Mouse (Mus musculus): ENCODE data around the gene Nxph4. TPM values are rescaled to one million over a fixed set of nuclear protein-coding genes. Genes with fewer than 3 reads are reported as not detected.

Nxph4 gene
- polyA plus RNA-seq, 1 experiment from 2014 or later: 2.3 TPM

DNA sequence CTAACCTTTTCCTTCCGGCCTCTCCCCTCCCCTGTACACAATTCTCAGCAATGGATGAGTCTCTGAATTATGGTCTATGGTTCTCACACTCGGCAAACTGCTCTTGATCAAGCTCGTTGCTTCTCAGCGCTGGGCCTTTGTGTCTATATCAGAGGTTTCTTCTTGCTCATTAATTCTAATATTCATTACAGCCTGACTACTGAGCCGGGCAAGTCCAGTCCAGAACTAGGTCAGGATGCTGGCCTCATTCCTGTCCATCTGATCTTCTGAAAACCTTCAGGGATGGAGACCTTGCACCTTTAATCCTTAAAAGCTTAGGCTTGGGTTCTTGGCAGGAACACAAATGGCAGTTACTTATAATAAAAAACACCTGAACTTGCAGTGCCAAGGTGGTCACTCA, 34.8 kb downstream of the Nxph4 start:
- WGBS: 34% methylated on average over 5 of the region's 5 CpGs
- no peak overlapping the region for H3K4me3 ChIP-seq (ENCODE audit: low read length)
- H3K36me3 ChIP-seq (ENCODE audit: insufficient read depth, low read length): peaks cover 36% of the 10 kb centered on the region
- no peak overlapping the region for H3K4me2 ChIP-seq (replicated peaks; ENCODE audit: low read depth, low read length)
- H3K9ac ChIP-seq (replicated peaks; ENCODE audit: low read length): no peak overlapping the region
- H3K9me3 ChIP-seq (ENCODE audit: low read length): no peaks in the 10 kb centered on the region
- no peak overlapping the region for H3K27ac ChIP-seq (ENCODE audit: low read length)
- ATAC-seq (ENCODE audit: low FRiP score, low TSS enrichment): no peak
- no peaks in the 10 kb centered on the region for H3K27me3 ChIP-seq (ENCODE audit: insufficient read depth, low read length)
- H3K4me1 ChIP-seq (ENCODE audit: insufficient read depth, low read length): no peaks in the 10 kb centered on the region

DNA sequence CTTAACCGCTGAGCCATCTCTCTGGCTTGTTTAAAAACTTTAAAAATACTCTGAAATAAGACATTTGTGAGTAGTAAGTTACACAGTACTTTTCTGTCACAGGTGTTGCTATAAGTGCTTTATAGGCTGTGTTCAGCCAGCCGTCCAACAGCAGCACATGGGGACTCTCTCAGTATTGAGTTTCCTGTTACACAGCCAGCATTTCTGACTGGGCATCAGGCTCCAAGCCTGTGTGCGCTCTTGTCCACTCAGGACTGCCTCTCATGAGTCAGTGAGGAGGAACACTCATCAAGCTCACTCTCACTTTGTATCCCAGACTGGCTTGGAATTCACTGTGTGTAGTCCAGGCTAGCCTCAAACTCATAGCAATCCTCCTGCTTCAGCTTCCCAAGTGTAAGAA, 38.2 kb downstream of the Nxph4 start:
- Histone ChIP-seq H3K36me3 (ENCODE audit: insufficient read depth, low read length) (peaks cover 61% of the 10 kb centered on the region), H3K4me2 (replicated peaks; ENCODE audit: low read depth, low read length) (no peak overlapping the region), H3K27ac (ENCODE audit: low read length) (no peak overlapping the region), H3K9ac (replicated peaks; ENCODE audit: low read length) (no peak overlapping the region), H3K4me1 (ENCODE audit: insufficient read depth, low read length) (no peaks in the 10 kb centered on the region), H3K9me3 (ENCODE audit: low read length) (no peaks in the 10 kb centered on the region), H3K4me3 (ENCODE audit: low read length) (no peak overlapping the region), H3K27me3 (ENCODE audit: insufficient read depth, low read length) (no peaks in the 10 kb centered on the region)
- WGBS: 77% methylated on average over 3 of the region's 3 CpGs
- ATAC-seq (ENCODE audit: low FRiP score, low TSS enrichment): no peak

DNA sequence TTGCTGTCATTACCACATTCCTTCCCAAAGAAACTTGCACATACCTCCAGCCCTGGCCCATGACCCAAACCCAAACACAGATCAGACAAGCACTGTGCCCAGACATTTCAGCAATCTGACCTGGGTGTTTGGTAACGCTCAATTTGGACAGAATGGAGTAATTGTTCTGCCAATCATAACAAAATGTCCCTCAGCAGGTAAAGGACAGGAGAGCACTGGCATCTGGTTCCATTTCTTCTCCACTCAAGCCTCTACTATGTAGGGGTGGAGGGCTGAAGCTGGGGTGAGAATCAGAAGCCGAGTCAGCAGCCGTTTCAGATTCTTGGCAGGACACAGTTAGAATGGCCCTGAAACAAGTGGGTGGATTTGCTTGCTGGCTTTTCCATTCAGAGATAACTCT, 42.2 kb downstream of the Nxph4 start:
- Histone ChIP-seq H3K9me3 (ENCODE audit: low read length) (no peaks in the 10 kb centered on the region), H3K9ac (replicated peaks; ENCODE audit: low read length) (no peak overlapping the region), H3K36me3 (ENCODE audit: insufficient read depth, low read length) (peaks cover 68% of the 10 kb centered on the region), H3K27me3 (ENCODE audit: insufficient read depth, low read length) (no peaks in the 10 kb centered on the region), H3K4me2 (replicated peaks; ENCODE audit: low read depth, low read length) (no peak overlapping the region), H3K4me3 (ENCODE audit: low read length) (no peak overlapping the region), H3K4me1 (ENCODE audit: insufficient read depth, low read length) (0 out of 2 replicates have a peak, but pooled peaks cover 3% of the 10 kb centered on the region), H3K27ac (ENCODE audit: low read length) (no peak overlapping the region)
- ATAC-seq (ENCODE audit: low FRiP score, low TSS enrichment): no peak
- 86% methylated on average over 3 of the region's 3 CpGs for WGBS

DNA sequence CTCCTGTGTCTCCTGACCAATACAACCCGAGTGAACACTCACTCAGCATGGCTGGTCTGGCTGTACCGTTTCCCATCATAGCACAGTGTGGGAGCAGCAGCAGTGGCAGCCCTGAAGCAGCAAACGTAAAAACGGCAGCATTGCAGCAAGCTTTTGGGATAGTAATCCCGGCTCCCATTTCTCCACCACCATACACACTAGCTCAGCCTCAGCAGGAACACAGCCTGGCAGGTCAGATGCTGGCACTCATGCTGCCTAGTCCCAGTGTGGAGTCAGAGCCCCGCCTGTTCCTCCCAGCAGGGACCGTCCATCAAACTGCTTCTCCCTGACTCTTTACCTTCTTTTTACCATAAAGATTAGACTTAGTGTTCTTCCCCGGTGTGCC, 43.2 kb downstream of the Nxph4 start:
- WGBS: 75% methylated on average over 8 of the region's 8 CpGs
- Histone ChIP-seq H3K27me3 (ENCODE audit: insufficient read depth, low read length) (no peaks in the 10 kb centered on the region), H3K9ac (replicated peaks; ENCODE audit: low read length) (no peak overlapping the region), H3K36me3 (ENCODE audit: insufficient read depth, low read length) (peaks cover 63% of the 10 kb centered on the region), H3K9me3 (ENCODE audit: low read length) (no peaks in the 10 kb centered on the region), H3K27ac (ENCODE audit: low read length) (no peak overlapping the region), H3K4me3 (ENCODE audit: low read length) (no peak overlapping the region), H3K4me2 (replicated peaks; ENCODE audit: low read depth, low read length) (no peak overlapping the region), H3K4me1 (ENCODE audit: insufficient read depth, low read length) (0 out of 2 replicates have a peak, but pooled peaks cover 3% of the 10 kb centered on the region)
- 0 out of 2 replicates have a peak, but pooled peaks have one; percentile 2 for ATAC-seq (ENCODE audit: low FRiP score, low TSS enrichment)

DNA sequence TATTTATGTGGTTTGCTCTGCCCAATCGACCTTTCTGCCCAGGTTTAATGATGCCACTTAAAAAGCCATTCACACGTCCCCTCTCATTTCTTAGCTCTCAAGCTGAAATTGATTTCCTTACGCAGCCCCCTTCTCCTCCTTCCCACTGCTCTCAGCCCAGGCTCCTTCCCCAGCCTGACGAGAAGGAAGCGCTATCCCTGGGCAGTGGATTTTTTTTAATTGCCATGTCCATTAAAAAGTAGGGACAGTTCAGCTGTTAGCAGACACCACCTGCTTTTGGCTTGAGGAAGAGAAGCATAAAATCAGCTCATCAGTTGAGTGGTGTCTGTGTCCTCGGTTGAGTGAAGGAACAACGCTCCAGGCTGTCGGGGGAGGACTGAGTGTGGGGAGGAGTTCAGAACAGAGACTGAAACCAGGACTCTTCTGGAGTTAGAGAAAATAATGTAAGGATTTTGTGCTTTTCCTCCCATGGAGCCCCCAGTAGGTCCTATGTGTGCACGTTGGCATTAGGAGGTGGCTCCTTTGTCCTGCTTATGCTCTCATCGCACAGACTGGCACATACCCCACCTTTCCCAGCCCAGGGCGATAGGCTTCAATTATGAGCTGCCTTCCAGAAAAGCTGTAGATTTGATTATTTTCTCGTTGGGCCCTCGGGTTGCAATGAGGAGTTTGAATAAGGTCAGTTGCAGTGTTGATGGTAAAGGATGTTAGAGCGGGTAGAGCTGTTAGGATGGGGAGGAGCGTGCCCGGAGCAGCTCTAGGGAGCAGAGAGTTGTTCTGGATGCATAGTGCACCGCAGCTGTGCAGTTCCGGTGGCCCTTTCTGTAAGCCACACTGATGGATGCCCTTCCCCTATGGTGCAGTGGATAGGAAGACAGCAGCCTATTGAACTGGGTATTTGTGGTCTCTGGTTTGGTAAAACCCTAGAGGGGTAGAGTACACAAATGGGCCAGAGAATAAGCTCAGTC, 43.9 kb downstream of the Nxph4 start:
- H3K9ac ChIP-seq (replicated peaks; ENCODE audit: low read length): no peak overlapping the region
- H3K36me3 ChIP-seq (ENCODE audit: insufficient read depth, low read length): peaks cover 58% of the 10 kb centered on the region
- H3K4me3 ChIP-seq (ENCODE audit: low read length): no peak overlapping the region
- no peaks in the 10 kb centered on the region for H3K27me3 ChIP-seq (ENCODE audit: insufficient read depth, low read length)
- no peaks in the 10 kb centered on the region for H3K9me3 ChIP-seq (ENCODE audit: low read length)
- H3K4me1 ChIP-seq (ENCODE audit: insufficient read depth, low read length): 0 out of 2 replicates have a peak, but pooled peaks cover 3% of the 10 kb centered on the region
- H3K4me2 ChIP-seq (replicated peaks; ENCODE audit: low read depth, low read length): no peak overlapping the region
- ATAC-seq (ENCODE audit: low FRiP score, low TSS enrichment): peak; percentile 32; the same call in 1 of the 2 replicates
- 58% methylated on average over 18 of the region's 18 CpGs for WGBS
- H3K27ac ChIP-seq (ENCODE audit: low read length): no peak overlapping the region

DNA sequence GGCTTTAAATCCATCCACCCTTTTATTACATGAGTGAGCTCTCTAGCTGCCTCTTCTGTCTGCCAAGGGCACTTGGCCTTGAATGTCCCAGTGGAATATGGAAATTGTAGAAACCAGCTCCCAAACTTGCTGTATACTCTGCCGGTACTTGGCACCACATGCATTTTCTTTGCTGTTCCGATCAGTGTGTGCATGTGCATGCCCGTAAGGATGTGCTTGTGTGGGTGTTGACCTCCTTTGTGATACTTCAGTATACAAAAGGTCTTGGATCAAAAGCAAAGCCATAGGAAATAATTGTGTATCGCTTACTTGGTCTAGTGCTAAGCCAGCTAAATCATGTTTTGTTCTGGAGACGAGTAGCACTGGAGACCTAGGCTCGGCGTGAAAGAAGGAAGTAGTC, 45.5 kb downstream of the Nxph4 start:
- Histone ChIP-seq H3K9ac (replicated peaks; ENCODE audit: low read length) (0 out of 2 replicates have a peak overlapping the region, but pooled peaks have one; percentile 11), H3K27me3 (ENCODE audit: insufficient read depth, low read length) (no peaks in the 10 kb centered on the region), H3K4me1 (ENCODE audit: insufficient read depth, low read length) (0 out of 2 replicates have a peak, but pooled peaks cover 3% of the 10 kb centered on the region), H3K36me3 (ENCODE audit: insufficient read depth, low read length) (peaks cover 56% of the 10 kb centered on the region), H3K27ac (ENCODE audit: low read length) (no peak overlapping the region), H3K4me3 (ENCODE audit: low read length) (no peak overlapping the region), H3K4me2 (replicated peaks; ENCODE audit: low read depth, low read length) (no peak overlapping the region), H3K9me3 (ENCODE audit: low read length) (no peaks in the 10 kb centered on the region)
- no peak for ATAC-seq (ENCODE audit: low FRiP score, low TSS enrichment)
- 77% methylated on average over 7 of the region's 7 CpGs for WGBS

DNA sequence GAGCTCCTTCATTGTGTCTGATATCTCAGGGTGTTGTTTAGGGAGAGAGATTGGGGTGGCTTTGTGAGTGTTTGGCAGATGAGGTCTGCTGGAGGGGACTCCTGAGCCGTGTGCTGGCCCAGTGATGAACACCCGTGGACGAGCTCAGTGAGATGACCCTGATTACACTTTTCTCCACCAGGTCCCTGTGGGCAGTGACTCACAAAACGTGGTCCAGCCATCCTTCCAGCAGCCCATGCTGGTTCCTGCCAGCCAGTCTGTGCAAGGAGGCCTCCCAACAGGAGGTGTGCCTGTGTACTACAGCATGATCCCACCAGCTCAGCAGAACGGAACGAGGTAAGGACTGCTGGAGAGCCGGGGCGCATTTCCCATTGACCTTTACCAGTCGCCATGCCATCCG, 49.1 kb downstream of the Nxph4 start:
- H3K27ac ChIP-seq (ENCODE audit: low read length): no peak overlapping the region
- H3K27me3 ChIP-seq (ENCODE audit: insufficient read depth, low read length): no peaks in the 10 kb centered on the region
- H3K4me2 ChIP-seq (replicated peaks; ENCODE audit: low read depth, low read length): no peak overlapping the region
- no peak overlapping the region for H3K9ac ChIP-seq (replicated peaks; ENCODE audit: low read length)
- 76% methylated on average over 10 of the region's 10 CpGs for WGBS
- ATAC-seq (ENCODE audit: low FRiP score, low TSS enrichment): 0 out of 2 replicates have a peak, but pooled peaks have one; percentile 29
- no peaks in the 10 kb centered on the region for H3K9me3 ChIP-seq (ENCODE audit: low read length)
- H3K4me1 ChIP-seq (ENCODE audit: insufficient read depth, low read length): 0 out of 2 replicates have a peak, but pooled peaks cover 3% of the 10 kb centered on the region
- H3K4me3 ChIP-seq (ENCODE audit: low read length): no peak overlapping the region
- peaks cover 41% of the 10 kb centered on the region for H3K36me3 ChIP-seq (ENCODE audit: insufficient read depth, low read length)

DNA sequence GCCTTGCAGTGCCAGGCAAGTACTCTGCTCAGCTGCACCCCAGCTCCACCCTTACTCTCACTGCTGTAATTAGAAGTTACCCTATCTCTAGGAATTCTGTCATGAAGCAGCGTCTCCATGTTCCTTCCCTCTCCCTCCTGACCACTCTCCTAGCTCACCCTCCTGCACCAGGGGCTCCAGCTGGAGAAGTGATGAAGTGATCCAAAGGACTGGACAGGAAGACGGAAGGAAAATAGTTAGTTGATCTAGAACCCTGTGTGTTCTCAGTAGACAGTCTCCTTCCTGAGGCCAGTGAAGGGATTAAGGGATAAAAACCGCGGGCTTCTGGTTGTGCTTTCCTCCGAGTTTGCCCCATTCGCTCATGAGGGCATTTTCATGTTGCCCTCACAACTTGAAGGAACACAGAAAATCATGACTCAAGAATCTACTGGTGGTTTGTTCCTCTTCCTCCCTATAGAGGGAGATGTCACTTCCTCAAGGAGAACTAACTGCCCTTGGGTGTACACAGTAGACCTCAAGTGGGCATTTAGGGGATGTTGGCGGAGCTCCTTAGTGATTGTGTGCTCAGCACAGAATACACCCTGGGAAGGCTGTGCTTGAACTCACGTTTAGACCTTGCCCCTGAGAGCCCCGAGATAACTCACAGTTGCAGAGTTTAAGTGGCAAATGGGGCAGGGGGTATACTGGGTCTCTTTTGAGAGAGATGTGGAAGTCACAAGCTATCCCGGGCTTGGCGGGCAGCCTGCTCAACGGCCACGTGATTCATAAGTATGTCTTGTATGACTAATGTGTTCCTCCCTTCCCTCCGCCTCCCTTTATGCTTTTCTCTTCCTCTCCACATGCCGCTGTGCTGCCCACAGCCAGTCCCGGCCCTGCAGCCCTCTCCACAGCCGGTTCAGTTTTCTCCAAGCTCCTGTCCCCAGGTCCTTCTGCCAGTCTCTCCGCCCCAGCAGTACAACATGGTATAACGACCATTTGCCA, 53.2 kb downstream of the Nxph4 start:
- no peaks in the 10 kb centered on the region for H3K27me3 ChIP-seq (ENCODE audit: insufficient read depth, low read length)
- H3K9me3 ChIP-seq (ENCODE audit: low read length): no peaks in the 10 kb centered on the region
- 82% methylated on average over 19 of the region's 19 CpGs for WGBS
- peaks cover 18% of the 10 kb centered on the region for H3K36me3 ChIP-seq (ENCODE audit: insufficient read depth, low read length)
- H3K9ac ChIP-seq (replicated peaks; ENCODE audit: low read length): no peak overlapping the region
- ATAC-seq (ENCODE audit: low FRiP score, low TSS enrichment): peak; percentile 53; the same call in 1 of the 2 replicates
- 0 out of 2 replicates have a peak, but pooled peaks cover 11% of the 10 kb centered on the region for H3K4me1 ChIP-seq (ENCODE audit: insufficient read depth, low read length)
- H3K4me3 ChIP-seq (ENCODE audit: low read length): no peak overlapping the region
- H3K27ac ChIP-seq (ENCODE audit: low read length): no peak overlapping the region
- no peak overlapping the region for H3K4me2 ChIP-seq (replicated peaks; ENCODE audit: low read depth, low read length)

DNA sequence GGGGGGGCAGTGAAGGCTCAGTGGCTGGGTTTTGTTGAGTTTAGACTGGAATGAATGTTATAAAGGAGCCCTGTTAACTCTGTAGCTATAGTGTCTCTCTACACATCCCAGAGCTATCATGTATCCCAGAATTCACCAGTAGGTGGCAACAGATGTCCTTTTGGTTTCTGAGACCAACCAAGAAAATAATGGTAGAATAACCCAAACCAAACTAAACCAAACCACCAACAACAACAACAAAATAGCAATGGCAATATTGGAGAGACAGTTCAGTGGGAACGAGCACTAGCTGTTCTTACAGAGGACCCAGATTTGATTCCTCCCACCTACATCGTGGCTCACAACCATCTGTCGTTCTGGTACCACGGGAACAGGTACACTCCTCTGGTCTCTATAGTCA, 55.2 kb downstream of the Nxph4 start:
- Histone ChIP-seq H3K27me3 (ENCODE audit: insufficient read depth, low read length) (no peaks in the 10 kb centered on the region), H3K9me3 (ENCODE audit: low read length) (no peaks in the 10 kb centered on the region), H3K4me1 (ENCODE audit: insufficient read depth, low read length) (0 out of 2 replicates have a peak, but pooled peaks cover 11% of the 10 kb centered on the region), H3K9ac (replicated peaks; ENCODE audit: low read length) (no peak overlapping the region), H3K4me2 (replicated peaks; ENCODE audit: low read depth, low read length) (no peak overlapping the region), H3K27ac (ENCODE audit: low read length) (no peak overlapping the region), H3K36me3 (ENCODE audit: insufficient read depth, low read length) (peaks cover 12% of the 10 kb centered on the region), H3K4me3 (ENCODE audit: low read length) (no peak overlapping the region)
- WGBS: 93% methylated on average over 4 of the region's 4 CpGs
- ATAC-seq (ENCODE audit: low FRiP score, low TSS enrichment): no peak

Data from kidney, embryonic 16.5 days (tissue).